Mouse (Mus musculus): ENCODE data around the gene Plxna1. TPM values are rescaled to one million over a fixed set of nuclear protein-coding genes. Genes with fewer than 3 reads are reported as not detected.

Plxna1 gene
- polyA plus RNA-seq (2016; fragmentation: Nextera tagmentation; extraction: Ambion mirVana) = 56.5 and 67.4 TPM in 2 replicates

DNA sequence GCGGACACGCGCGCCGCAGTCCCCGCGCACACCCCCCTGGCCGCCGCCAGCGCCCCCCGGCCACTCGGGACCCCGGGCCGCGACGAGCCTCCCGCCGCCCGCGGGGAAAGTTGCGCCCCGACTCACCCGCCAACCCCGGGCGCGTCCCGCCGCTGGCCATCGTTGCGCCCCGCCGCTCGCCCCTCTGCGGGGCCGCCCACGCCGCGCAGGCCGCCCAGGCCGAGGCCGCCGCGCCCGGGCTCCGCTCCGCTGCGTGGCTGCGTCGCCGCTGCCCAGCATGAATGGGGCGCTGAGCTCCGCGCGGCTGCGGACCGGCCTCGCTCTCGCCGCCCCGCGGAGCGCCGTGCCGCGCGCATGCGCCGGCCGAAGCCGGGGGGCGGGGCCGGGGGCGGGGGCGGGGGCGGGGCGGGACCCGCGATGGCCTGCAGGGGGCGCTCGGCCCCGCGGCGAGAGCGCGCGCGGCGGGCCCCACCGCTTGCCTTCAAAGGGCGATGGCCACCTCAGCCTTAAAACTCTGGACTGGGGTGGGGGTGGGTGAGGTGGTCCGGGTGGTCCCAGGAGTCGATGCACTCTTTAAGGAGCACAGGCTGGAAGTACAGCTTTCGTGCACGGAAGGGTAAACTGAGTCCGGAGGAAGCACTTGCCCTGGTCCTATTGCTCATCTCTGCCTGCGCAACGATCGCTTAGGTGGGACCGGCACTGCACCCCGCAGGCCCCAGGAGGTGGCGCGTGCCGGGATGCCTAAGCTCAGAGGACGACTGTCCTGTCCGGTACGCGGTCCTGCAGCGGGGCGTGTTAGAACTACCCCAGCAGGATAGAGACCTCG lies at the start of gene Plxna1:
Gene Plxna1 (minus strand): TSS at position 340 of the 826 bp plus-strand sequence.
- peak within 1 kb of the TSS; percentile 99 for H3K9ac ChIP-seq (replicated peaks)
- H3K27me3 ChIP-seq = peaks cover 21% of the 10 kb centered on the region
- no peaks in the 10 kb centered on the region for H3K9me3 ChIP-seq
- H3K27ac ChIP-seq (replicated peaks) = peak within 1 kb of the TSS; percentile 79
- WGBS = under 1% methylated on average over 64 of the region's 110 CpGs
- ATAC-seq (ENCODE audit: low FRiP score, low read depth) = peak; percentile 85
- peaks cover 50% of the 10 kb centered on the region for H3K4me1 ChIP-seq
- H3K4me3 ChIP-seq = peak within 1 kb of the TSS; percentile 99
- peaks cover 2% of the 10 kb centered on the region; the same call in 1 of the 2 replicates for H3K36me3 ChIP-seq
- peak within 1 kb of the TSS; percentile 68 for H3K4me2 ChIP-seq (replicated peaks)

- no peak for ATAC-seq (ENCODE audit: low FRiP score, low read depth)
- WGBS = 82% methylated on average over 1 of the region's 1 CpGs
- 0 out of 2 replicates have a peak, but pooled peaks cover 4% of the 10 kb centered on the region for H3K27me3 ChIP-seq
- H3K4me1 ChIP-seq = peaks cover 3% of the 10 kb centered on the region; the same call in 1 of the 2 replicates
- no peak overlapping the region for H3K4me3 ChIP-seq
- H3K9ac ChIP-seq (replicated peaks) = no peak overlapping the region
- H3K4me2 ChIP-seq (replicated peaks) = no peak overlapping the region
- H3K27ac ChIP-seq (replicated peaks) = no peak overlapping the region
- H3K36me3 ChIP-seq = no peaks in the 10 kb centered on the region
- no peaks in the 10 kb centered on the region for H3K9me3 ChIP-seq
Measured at GRCm38 (mm10) chr6:89409041-89409440, 46.6 kb upstream of the Plxna1 start.

DNA sequence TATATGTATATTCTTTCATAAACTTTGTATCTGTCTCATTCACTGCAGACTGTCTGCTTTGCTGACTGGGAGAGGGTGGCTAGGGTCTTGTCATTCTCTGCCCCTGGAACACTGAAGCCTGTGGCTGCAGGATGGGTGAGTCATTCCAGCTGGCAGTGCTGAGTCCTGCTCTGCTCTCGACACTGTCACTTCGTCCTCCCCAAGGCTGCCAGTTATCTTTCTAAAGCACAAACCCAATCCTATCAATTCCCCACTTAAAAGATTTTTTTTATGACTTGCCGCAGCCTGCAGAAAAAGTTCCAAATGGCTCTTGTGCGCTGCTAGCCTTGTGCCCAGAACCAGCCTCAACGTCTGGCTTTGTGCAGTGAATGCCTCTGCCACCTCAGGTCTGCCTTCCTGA lies 45.8 kb upstream of the Plxna1 start:
- H3K9ac ChIP-seq (replicated peaks) = no peak overlapping the region
- peaks cover 3% of the 10 kb centered on the region; the same call in 1 of the 2 replicates for H3K4me1 ChIP-seq
- H3K9me3 ChIP-seq = no peaks in the 10 kb centered on the region
- 0 out of 2 replicates have a peak, but pooled peaks cover 4% of the 10 kb centered on the region for H3K27me3 ChIP-seq
- H3K27ac ChIP-seq (replicated peaks) = no peak overlapping the region
- H3K36me3 ChIP-seq = no peaks in the 10 kb centered on the region
- no peak for ATAC-seq (ENCODE audit: low FRiP score, low read depth)
- no peak overlapping the region for H3K4me2 ChIP-seq (replicated peaks)
- no peak overlapping the region for H3K4me3 ChIP-seq
- 75% methylated on average over 5 of the region's 5 CpGs for WGBS

DNA sequence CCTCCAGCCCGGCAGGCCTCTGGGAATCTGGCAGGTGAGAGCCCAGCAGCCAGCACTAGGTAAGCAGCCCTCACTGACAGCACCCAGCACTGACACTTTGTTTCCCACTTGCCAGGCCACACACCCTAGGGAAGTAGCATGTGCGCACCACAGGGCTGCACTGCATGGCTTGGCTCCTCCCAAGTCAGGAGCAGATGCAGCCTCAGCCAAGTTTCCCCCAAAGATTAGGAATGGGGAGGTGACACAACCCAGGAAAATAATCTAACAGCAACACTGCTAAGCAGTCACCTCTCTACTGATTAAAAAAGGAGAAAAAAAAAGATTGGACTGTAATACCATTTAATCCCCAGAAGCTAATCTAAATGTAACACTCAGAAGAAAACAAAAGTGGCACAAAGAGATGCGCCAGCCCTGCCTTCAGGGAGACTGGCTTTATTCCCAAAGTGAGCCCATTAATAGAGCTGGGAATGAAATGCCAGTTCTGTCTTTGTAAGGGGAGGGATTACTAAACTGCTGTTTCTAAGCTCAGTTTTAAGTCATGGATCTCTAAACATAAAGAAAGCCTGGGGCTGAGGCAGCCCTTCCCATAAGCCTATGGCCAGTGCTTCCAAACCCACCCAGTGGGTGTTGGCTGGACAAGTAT lies 44.9 kb upstream of the Plxna1 start:
- Histone ChIP-seq H3K4me2 (replicated peaks) (no peak overlapping the region), H3K4me1 (peaks cover 5% of the 10 kb centered on the region), H3K4me3 (no peak overlapping the region), H3K36me3 (no peaks in the 10 kb centered on the region), H3K9me3 (no peaks in the 10 kb centered on the region), H3K9ac (replicated peaks) (no peak overlapping the region), H3K27ac (replicated peaks) (no peak overlapping the region), H3K27me3 (0 out of 2 replicates have a peak, but pooled peaks cover 4% of the 10 kb centered on the region)
- no peak for ATAC-seq (ENCODE audit: low FRiP score, low read depth)
- WGBS = 51% methylated on average over 3 of the region's 3 CpGs

DNA sequence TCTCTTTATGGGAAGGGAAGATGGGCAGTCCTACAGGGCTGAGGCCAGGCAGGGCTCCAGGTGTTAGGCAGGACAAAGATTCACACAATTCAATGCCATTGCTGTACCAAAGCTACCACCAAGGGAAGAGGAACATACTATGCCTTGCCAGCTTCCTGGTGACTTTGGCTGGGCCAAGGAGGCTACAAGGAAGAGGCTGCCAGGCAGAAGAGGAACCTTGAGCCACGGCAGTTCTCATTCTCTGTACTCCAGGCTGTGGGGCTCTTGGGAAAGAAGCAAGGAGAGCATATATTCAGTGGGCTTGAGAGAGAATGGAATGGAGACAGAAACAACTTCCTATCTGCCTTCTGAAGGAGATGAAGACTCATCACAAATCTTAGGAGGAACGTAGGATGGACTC lies 42.5 kb upstream of the Plxna1 start:
- no peak overlapping the region for H3K9ac ChIP-seq (replicated peaks)
- no peak for ATAC-seq (ENCODE audit: low FRiP score, low read depth)
- no peaks in the 10 kb centered on the region for H3K36me3 ChIP-seq
- no peak overlapping the region for H3K4me2 ChIP-seq (replicated peaks)
- WGBS = 86% methylated on average over 2 of the region's 2 CpGs
- peaks cover 9% of the 10 kb centered on the region for H3K4me1 ChIP-seq
- no peak overlapping the region for H3K4me3 ChIP-seq
- 0 out of 2 replicates have a peak, but pooled peaks cover 4% of the 10 kb centered on the region for H3K27me3 ChIP-seq
- H3K9me3 ChIP-seq = no peaks in the 10 kb centered on the region
- no peak overlapping the region for H3K27ac ChIP-seq (replicated peaks)

- no peak overlapping the region for H3K27ac ChIP-seq (replicated peaks)
- H3K27me3 ChIP-seq = no peaks in the 10 kb centered on the region
- H3K36me3 ChIP-seq = no peaks in the 10 kb centered on the region
- no peaks in the 10 kb centered on the region for H3K9me3 ChIP-seq
- 87% methylated on average over 2 of the region's 2 CpGs for WGBS
- H3K4me3 ChIP-seq = no peak overlapping the region
- no peak overlapping the region for H3K9ac ChIP-seq (replicated peaks)
- H3K4me1 ChIP-seq = peaks cover 9% of the 10 kb centered on the region
- no peak for ATAC-seq (ENCODE audit: low FRiP score, low read depth)
- no peak overlapping the region for H3K4me2 ChIP-seq (replicated peaks)
Measured at GRCm38 (mm10) chr6:89403257-89404225, 41.1 kb upstream of the Plxna1 start.

DNA sequence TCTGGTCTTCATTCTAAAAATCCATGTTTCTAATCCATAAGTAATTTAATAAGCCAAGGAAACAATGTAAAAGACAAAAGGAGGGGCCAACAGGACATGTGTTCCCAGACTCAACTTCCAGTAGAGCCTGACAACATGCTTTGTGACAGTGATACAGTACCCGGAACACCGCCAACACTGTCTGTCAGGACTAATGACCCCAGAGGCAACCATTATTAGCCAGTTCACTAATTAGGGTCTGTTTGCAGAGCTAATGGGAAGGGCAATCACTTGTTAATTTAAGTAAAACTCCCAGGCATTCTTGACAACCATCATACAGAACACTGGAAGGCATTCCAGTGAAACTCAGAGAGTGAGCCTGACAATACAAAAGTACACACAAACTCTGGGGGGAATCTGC lies 40.0 kb upstream of the Plxna1 start:
- Histone ChIP-seq H3K27ac (replicated peaks) (no peak overlapping the region), H3K27me3 (no peaks in the 10 kb centered on the region), H3K9me3 (no peaks in the 10 kb centered on the region), H3K4me3 (no peak overlapping the region), H3K36me3 (no peaks in the 10 kb centered on the region), H3K4me1 (peaks cover 9% of the 10 kb centered on the region), H3K4me2 (replicated peaks) (no peak overlapping the region), H3K9ac (replicated peaks) (no peak overlapping the region)
- ATAC-seq (ENCODE audit: low FRiP score, low read depth) = no peak
- 81% methylated on average over 2 of the region's 2 CpGs for WGBS

DNA sequence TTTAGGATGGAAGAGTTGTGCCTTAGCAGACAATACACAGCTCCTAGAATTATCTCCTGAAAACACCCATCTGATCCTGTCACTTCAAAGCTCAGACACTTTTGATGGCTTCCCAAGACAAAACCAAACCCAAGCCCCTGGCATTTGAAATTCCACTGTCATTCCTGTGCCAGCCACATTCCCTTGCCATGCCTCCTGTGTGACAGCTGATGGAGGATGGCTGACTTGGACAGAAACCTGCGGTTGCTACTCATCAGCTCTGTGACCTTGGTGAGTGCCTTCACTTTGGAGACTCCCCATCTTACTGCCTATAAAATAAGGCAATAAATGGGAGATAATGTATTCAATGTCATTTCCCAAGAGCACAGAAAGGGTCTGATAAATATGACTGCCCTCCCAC lies 37.1 kb upstream of the Plxna1 start:
- Histone ChIP-seq H3K4me3 (no peak overlapping the region), H3K27me3 (no peaks in the 10 kb centered on the region), H3K4me2 (replicated peaks) (no peak overlapping the region), H3K36me3 (no peaks in the 10 kb centered on the region), H3K4me1 (peaks cover 6% of the 10 kb centered on the region; the same call in 1 of the 2 replicates), H3K27ac (replicated peaks) (no peak overlapping the region), H3K9ac (replicated peaks) (no peak overlapping the region), H3K9me3 (no peaks in the 10 kb centered on the region)
- WGBS = 92% methylated on average over 1 of the region's 1 CpGs
- no peak for ATAC-seq (ENCODE audit: low FRiP score, low read depth)

DNA sequence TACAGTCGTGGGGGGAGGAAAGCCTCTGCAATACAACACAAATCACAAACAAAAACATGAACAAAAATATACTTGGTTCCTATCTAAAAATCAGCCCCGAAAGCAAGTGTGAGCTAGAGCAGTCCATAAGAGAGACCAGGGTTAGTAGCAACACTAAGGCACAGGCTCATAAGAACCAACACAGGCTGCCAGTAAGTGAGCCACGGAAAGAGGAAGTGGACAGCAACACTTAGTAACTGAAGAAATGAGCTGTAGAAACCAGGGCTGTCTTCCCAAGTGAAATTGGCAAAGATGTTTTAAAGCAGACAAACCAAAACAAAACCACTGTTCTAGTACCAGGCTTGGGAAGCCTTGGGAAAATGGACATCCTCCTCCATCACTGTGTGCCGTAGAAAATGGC lies 35.5 kb upstream of the Plxna1 start:
- no peak overlapping the region for H3K4me2 ChIP-seq (replicated peaks)
- H3K27me3 ChIP-seq = no peaks in the 10 kb centered on the region
- 91% methylated on average over 4 of the region's 4 CpGs for whole genome bisulfite sequencing
- no peak overlapping the region for H3K4me3 ChIP-seq
- ATAC-seq (ENCODE audit: low FRiP score, low read depth) = no peak
- no peak overlapping the region for H3K9ac ChIP-seq (replicated peaks)
- H3K36me3 ChIP-seq = no peaks in the 10 kb centered on the region
- H3K27ac ChIP-seq (replicated peaks) = no peak overlapping the region
- H3K4me1 ChIP-seq = peaks cover 6% of the 10 kb centered on the region; the same call in 1 of the 2 replicates
- H3K9me3 ChIP-seq = no peaks in the 10 kb centered on the region

DNA sequence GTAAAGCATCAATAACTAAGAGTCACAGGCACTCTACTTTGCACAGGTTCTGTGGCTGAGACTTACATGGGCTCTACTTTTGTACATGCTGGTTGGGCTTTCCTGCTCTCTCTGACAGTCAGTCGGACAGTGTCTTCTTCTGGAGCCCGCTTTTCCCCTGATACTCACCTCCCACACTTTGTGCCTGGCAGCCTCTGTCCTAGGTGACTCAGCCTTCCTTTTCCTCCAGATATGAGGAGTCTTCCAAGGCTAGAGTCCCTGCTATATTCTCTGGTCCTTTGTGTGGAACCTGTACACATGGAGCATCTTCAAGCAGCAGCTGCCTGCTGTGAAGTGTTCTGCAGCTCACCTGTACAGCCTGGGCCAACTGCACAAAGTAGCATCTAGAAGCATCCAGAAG lies 31.4 kb upstream of the Plxna1 start:
- no peaks in the 10 kb centered on the region for H3K27me3 ChIP-seq
- no peaks in the 10 kb centered on the region for H3K4me1 ChIP-seq
- H3K4me2 ChIP-seq (replicated peaks) = no peak overlapping the region
- no peak overlapping the region for H3K9ac ChIP-seq (replicated peaks)
- no peak for ATAC-seq (ENCODE audit: low FRiP score, low read depth)
- WGBS = 93% methylated on average over 2 of the region's 2 CpGs
- H3K36me3 ChIP-seq = no peaks in the 10 kb centered on the region
- H3K9me3 ChIP-seq = no peaks in the 10 kb centered on the region
- H3K4me3 ChIP-seq = no peak overlapping the region
- H3K27ac ChIP-seq (replicated peaks) = no peak overlapping the region

DNA sequence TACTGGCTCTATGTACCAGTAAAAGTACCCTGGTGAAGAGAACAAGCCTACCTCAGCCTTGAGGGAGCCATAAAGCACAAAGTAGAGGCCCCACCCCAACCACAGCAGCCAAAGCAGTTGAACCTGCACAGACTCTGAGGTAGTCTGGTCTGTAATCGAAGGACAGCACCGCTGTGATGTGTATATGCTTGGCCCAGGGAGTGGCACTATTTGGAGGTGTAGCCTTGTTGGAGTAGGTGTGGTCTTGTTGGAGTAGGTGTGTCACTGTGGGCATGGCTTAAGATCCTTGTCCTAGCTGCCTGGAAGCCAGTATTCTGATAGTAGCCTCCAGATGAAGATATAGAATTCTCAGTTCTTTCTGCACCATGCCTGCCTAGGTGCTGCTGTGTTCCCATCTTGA lies 29.8 kb upstream of the Plxna1 start:
- no peak overlapping the region for H3K9ac ChIP-seq (replicated peaks)
- no peak overlapping the region for H3K4me3 ChIP-seq
- ATAC-seq (ENCODE audit: low FRiP score, low read depth) = no peak
- H3K27ac ChIP-seq (replicated peaks) = no peak overlapping the region
- no peak overlapping the region for H3K4me2 ChIP-seq (replicated peaks)
- no peaks in the 10 kb centered on the region for H3K36me3 ChIP-seq
- no peaks in the 10 kb centered on the region for H3K4me1 ChIP-seq
- H3K9me3 ChIP-seq = no peaks in the 10 kb centered on the region
- no peaks in the 10 kb centered on the region for H3K27me3 ChIP-seq
- WGBS = 96% methylated on average over 2 of the region's 2 CpGs
